Mouse (Mus musculus): ENCODE data around the gene Rpgrip1.

Rpgrip1 gene

DNA sequence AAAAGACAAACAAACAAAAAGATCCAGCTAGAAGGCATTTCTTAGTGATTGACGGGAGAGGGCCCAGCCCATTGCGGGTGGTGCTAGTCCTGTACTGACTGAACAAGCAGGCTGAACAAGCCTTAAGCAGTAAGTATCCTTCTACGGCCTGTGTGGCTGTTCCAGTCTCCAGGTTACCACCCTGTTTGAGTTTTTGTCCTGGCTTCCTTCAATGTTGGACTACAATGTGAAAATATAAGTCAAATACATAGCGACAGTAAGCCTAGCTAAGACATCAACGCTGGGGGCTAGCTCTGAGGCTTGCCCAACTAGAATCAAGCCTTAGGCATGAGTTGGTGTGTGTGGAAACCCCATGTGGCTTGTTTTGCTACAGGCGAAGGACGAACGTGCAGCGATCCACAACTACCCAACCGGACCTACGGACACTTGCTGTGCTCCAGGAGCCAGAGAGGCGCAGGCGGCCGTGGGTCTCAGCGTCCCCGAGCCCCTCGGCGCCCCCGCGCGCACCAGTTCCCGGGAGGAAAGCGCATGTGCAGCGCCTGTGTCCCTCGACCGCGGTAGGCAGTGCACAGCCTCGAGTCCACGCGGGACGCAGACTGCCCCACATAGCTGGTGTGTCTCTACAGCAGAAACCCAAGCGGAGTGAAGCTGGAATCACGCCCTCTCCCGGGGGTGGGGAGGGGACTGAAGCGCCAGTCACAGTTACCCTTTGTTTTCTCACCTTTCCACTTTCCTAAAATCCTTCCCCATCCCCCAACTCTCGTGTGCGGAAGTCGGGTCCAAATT lies 8.5 kb downstream of the Rpgrip1 start:
- peak; percentile 80 for DNase-seq (ENCODE audit: low spot score)

DNA sequence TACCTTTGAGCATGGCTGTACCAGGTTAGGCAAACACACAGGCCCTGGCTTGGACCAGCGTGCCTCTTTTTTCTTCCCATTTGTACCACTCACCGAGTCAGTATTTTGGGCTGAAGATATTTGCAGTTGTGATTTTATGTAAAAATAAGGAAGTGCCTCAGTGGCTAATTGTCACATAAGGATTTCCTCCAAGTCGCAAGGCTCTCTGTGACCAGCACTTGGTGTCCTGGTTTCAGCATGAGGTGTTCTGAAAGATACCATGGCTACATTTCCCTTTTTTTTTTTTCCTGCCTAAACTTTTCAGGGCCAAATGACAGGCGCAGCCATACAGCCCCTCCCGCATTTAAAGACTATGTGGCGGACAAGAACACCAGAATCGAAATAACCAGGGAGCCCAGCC lies 9.7 kb downstream of the Rpgrip1 start:
- DNase-seq (ENCODE audit: low spot score): no peak

DNA sequence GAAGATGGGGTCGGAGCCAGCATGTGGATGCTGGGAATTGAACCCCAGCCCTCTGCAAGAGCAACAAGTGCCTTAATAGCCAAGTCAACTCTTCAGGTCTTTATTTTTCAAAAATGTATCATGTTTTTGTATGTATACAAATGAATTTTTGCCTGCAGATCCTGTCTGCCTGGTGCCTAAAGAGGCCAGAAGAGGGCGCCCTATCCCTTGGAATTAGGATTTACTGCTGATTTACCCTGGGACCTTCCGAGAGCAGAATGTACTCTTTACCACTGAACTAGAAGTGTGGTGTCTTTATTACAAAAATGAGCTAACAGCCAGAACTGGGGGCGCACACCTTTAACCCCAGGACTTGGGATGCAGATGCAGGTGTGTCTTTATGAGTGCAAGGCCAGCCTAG lies 13.4 kb downstream of the Rpgrip1 start:
- DNase-seq (ENCODE audit: low spot score): peak; percentile 88

DNA sequence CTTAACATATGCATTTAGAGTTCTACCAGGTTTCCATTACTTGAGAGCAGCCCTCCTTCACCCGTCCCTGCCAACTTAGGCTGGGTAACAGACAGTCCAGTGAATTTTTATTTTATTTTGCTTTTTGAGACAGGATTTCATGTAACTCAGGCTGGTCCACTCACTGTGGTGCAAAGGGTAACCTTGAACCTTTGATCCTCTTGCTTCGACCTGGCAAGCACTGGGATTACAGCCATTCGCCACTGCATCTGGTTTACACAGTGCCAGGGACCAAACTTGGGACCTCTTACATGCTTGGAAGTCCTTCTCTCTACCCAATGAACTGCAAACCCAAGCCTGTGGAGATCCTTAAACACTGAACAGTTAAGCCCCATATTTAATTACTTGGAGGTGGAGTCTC lies 14.1 kb downstream of the Rpgrip1 start:
- DNase-seq (ENCODE audit: low spot score): no peak

DNA sequence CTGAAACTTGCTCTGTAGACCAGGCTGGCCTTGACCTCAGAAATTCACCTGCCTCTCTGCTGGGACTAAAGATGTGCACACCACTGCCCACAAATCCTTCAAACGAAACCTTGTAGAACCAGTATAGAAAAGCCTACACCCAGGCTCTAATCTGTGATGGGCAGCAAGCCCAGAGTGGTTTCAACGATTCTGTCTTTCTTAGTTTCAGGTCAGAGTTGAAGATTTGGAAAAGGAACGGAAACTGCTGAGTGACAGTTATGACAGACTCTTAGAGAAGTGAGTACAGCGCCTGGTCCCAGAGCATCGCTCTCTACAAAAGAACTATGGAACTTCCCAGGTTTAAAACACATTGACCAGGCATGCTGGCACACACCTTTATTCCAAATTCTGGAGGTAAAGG lies 23.1 kb downstream of the Rpgrip1 start:
- no peak for DNase-seq (ENCODE audit: low spot score)

DNA sequence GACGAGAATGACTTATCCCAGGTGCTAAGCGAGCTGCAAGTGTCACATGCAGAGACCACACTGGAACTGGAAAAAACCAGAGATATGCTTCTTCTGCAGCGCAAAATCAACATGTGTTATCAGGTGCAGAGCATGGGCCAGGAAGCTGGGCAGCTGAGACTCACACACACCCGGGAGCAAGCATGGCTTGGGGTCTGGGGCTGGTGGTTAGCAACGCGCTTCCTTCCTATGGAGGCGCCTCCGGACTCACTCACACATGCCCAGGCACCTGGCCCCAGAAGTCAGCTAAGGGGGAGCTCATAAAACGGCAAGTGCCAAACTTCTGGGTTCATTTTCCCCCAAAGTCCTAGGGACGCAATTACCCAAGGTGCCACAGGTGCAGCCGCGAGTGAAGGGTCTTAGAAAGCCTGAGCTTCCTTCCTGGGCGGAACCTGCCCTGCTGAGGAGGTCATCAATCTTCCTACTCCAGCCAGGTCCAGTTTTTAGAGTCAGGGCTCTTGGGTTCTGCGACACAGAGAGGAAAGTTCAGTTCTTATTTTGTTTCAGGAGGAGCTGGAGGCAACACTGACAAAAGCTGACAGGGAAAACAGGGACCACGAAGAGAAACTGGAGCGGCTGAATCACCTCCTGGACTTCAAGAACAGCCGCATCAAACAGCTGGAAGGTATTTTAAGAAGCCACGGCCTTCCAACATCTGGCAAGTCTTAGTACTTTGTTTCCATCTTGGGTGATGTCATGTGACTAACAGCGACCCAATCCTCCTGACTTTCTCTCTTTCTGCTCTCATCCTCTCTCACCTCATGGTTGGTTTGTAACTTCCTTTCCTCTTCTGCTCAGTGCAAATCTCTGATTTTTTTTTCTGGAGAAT lies 30.3 kb downstream of the Rpgrip1 start:
- peak; percentile 13 for DNase-seq (ENCODE audit: low spot score)

DNA sequence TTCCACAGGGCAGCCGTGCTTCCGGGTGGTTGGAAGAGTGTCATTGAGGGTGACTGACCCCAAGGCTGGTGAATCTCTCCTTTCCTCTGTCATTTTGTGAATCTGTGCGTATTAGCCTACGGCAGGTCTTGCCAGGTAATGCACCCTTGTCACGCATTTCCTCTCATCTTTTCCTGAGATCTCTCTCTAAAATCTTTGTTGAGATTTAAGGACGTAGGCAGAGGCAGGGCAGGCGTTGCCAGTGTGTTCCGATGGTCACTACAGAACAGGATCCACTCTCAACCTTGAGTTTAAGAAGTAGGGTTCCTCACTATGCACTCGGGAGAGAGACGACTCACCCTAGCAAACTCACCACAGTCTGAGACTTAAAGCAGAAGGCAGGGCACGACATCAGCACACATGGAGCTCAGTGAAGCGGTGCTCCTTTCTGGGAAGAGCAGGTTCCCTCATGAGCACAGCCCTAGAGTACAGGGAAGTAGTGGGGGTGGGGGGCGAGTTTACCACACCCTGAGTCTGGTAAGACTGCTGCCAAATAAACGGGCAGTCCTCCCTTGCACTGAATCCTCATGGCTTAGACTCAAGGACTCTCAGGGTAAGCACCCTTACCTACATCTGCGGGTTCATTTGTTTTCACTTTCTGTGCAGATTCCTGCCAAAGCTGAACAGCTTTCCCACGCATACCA lies 31.1 kb downstream of the Rpgrip1 start:
- DNase-seq (ENCODE audit: low spot score): no peak

DNA sequence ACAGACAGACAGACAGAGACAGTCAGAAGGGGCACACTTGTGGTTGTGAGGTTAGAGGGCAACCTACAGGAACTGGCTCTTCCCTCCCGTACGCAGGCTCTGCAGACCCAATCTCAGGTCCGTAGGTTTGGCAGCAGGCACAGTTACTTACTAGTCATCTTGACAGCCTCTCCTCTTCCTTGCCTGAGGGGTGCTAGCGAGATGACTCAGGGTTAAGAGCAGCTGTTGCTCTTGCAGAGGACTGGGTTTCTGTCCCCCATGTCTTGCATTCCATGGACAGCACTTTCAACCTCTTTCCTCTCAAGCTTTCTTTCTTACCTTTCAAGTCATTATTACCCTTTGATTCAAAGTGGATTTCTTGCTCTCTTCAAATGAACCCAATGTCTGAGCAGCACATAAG lies 33.7 kb downstream of the Rpgrip1 start:
- no peak for DNase-seq (ENCODE audit: low spot score)

DNA sequence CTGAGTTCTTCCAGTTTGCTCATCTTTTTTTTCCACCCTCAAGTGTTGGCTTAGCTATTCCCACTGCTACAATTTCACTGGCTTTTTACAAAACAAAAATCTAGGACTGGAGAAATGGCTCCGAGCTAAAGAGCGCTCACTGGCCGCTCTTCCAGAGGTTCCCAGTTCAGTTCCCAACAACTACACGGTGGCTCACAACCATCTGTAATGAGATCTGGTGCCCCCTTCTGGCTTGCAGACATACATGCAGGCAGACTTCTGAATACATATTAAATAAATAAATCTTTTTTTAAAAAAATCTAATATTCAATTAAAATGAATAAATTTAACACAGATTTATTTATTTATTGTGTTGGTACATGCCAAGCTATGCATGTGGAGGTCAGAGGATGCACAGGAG lies 36.0 kb downstream of the Rpgrip1 start:
- peak; percentile 45 for DNase-seq (ENCODE audit: low spot score)

DNA sequence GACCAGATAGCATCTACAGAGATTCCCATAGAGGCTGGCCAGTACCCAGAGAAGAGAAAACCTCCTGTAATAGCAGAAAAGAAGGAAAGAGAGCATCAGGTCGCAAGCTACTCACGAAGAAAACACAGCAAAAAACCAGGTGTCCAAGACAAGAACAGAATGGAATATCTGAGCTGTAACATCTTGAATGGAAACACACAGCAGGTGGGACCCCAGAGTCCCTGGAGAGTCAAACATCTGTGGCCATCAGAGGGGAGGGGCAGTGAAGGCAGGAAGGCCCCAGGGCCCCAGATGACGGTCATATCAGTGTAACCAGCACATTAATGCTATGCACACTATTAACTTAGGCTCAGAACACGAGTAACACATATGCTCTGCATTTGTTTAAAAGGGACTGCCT lies 39.4 kb downstream of the Rpgrip1 start:
- DNase-seq (ENCODE audit: low spot score): no peak

DNA sequence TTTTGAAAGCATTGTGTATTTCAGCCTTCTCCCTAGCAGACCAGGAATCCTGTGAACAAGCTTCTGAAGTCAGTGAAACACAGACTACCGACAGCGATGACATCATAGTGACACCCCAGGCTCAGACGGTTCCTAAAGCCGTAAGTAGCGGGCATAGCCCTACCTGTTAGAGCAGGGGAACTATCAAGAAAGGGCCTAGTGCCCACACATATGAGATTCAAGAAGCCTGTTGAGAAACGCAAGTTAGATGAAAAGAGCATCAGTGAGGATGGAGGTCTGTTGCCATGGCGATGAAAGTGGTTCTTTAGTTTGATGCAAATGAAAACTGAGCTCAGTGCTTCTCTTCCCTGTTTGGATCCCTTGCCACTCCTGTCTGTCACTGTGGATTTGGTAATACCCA lies 41.7 kb downstream of the Rpgrip1 start:
- peak; percentile 37 for DNase-seq (ENCODE audit: low spot score)

DNA sequence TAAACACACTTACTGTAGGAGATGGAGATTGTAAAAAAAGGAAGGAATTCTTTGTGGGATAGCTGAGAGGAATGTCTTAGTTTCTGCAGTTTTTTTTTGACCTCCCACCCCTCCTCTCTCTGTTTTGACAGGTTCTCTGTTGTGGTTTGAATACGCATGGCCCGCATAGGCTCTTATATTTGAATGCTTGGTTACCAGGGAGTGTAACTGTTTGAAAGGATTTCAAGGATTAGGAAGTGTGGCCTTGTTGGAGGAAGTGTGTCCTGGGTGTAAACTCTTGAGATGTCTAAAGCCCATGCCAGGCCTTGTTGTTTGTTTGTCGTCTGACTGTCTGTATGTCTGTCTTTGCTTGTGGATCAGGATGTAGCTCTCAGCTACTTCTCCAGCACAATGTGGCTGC lies 42.1 kb downstream of the Rpgrip1 start:
- DNase-seq (ENCODE audit: low spot score): no peak

DNA sequence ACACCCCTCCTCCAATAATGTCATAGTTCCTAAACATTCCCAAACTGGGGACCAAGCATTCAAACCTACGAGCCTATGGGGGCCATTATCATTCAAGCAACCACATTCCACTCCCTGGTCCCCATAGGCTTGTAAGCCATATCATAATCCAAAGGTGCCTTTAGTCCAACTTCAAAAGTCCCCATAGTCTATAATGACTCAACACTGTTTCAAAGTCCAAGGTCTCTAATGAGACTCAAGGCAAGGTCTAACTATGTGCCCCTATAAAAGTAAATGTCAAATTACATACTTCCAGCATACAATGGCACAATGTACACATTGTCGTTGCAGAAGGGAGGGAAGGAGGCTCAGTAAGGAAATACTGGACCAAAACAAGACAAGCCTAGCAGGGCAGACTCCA lies 44.5 kb downstream of the Rpgrip1 start:
- no peak for DNase-seq (ENCODE audit: low spot score)

DNA sequence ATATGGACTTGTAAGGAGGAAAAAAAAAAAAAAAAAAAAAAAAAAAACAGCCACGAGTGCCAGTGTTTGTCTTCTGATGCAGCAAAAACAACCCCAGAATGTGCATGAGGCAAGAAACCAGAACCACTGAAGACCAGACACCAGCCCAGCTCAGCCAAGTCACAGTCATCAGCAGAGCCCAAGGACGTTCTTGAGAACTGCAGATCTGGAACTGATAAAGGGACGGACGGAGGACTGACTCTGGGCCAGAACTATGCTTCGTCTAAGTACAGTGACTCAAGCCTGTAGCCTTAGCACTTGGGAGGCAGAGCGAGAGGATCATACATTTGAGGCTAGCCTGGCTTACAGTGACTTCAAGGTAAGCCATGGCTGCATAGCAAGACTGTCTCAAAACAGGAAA lies 50.4 kb downstream of the Rpgrip1 start:
- DNase-seq (ENCODE audit: low spot score): no peak

DNA sequence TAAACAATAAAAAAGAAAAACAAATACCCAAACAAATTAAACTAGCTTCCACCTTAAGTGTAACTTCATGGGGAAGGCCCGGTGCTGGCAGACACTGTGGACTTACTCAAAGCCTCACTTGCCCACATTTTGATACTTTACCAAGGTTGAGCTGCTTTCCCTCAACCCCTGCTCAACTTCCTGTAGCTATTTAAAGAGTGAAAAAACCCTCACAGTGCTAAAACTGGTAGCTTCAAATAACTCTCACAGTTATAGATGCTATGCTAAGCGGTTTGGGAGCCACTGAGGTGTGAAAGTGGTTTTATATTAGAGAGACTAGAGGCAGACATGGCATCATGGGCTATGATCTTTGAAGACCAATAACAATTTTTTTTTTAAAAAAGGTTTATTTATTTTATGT lies 56.1 kb downstream of the Rpgrip1 start:
- no peak for DNase-seq (ENCODE audit: low spot score)

DNA sequence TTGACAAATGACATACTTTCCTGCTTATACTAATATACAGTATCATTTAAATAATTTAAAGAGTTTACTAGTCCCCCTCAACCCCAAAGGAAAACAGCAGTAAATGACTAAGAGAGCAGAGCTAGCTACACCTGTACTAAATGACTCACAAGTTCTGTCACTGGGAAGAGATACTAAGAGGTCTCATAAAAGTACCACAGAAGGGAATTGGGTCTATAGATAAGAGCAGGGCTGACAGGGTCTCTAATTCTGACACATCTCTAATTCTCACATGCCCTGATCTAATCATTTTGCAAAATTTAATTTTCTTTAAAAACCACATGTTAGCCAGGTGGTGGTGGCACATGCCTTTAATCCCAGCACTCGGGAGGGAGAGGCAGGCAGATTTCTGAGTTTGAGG lies 78.3 kb downstream of the Rpgrip1 start:
- no peak for DNase-seq (ENCODE audit: low spot score)

DNA sequence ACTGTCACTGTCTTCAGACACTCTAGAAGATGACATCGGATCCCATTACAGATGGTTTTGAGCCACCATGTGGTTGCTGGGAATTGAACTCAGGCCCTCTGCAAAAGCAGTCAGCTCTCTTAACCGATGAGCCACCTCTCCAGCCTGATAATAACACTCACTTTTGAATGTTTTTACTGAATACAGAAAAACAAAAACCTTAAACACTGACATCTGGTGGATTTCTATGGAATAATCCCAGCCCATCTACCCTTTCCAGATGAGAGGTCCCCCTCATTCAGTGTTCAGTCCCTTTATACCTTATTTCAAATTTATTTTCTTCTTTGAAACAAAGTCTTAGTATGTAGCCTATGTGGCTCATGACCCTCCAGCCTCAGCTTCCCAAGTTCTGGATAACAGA lies 79.0 kb downstream of the Rpgrip1 start:
- DNase-seq (ENCODE audit: low spot score): peak; percentile 13

DNA sequence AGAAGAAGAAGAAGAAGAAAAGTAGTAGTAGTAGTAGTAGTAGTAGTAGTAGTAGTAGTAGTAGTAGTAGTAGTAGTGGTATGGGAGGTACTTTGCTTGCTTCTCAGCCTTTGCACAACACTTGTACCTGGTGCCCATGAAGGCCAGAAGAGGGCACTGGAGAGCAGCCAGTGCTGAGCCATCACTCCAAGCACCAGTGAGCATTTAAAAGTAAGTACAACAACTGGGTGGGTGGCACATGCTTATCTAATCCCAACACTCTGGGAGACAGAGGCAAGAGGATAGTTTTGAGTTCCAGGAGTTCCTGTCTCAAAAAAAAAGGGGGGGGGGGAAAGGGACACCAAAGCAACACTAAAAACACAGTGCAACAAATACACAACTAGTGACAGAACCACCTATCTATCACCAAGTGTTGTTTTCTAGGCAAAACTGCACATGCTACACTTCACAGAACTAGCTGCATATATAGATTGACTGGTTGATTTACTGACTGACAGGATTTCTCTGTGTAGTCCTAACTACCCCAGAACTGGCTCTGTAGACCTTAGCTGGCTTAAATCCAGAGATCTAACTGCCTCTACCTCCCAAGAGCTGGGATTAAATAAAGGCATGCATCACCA lies 80.3 kb downstream of the Rpgrip1 start:
- peak; percentile 60 for DNase-seq (ENCODE audit: low spot score)

DNA sequence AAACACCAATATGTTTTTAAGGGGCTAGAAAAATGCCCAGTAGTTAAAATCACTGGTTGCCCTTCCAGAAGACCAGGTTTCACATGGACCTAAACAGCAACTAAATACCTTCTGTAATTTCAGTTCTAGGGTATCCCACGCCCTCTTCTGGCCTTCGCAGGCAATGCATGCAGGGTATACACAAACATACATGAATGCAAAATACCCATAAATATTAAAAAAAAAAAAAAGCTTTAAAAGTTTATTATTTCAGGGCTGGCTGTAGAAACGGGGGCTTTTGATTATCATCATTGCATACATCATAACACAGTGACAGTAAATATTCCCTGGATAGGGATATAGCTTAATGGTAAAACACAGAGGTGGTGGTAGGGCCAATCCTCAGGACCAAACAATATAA lies 85.2 kb downstream of the Rpgrip1 start:
- DNase-seq (ENCODE audit: low spot score): peak; percentile 82

DNA sequence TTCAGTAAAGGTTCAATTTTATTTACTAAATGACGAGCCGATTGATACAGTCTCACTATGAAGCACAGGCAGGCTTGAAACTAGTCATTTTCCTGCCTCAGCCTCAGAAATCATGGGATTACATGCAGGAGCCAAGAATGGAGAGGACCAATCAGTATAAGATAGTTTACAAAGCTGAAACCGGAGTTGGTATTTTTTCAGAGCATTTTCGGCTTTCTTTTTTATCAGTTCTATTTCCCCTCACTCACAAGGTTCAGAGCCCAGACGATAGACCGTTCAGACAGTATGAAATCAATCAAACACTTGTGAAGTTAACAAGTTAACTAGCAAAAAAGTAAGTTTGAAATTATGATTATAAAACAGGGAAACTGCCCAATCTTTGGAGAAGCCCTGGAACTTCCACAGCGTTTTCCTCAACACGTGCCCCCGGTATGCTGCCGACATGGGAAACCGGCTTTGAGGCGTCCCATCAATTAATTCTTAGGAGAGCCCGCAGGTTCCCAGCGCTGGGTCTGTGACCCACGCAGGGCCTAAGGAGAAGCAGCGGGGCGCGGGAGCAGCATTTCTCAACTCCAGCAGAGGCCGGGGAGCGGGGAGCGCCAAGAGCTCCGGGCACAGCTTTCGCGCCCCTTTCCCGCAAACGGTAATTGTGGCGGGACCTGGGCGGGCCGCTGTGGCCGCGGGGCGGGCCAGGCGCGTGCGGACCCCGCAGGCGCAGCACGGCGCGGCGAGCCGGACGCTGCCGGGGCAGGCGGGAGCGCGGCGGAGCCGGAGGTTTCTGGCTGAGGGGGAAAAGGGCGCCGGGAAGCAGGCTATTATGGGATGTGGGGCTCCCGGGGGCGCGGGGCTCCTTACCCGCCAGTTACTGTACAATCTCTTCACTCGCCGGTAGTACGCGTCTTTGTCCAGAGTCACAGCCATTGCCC lies 86.0 kb downstream of the Rpgrip1 start:
- DNase-seq (ENCODE audit: low spot score): peak; percentile 50

DNA sequence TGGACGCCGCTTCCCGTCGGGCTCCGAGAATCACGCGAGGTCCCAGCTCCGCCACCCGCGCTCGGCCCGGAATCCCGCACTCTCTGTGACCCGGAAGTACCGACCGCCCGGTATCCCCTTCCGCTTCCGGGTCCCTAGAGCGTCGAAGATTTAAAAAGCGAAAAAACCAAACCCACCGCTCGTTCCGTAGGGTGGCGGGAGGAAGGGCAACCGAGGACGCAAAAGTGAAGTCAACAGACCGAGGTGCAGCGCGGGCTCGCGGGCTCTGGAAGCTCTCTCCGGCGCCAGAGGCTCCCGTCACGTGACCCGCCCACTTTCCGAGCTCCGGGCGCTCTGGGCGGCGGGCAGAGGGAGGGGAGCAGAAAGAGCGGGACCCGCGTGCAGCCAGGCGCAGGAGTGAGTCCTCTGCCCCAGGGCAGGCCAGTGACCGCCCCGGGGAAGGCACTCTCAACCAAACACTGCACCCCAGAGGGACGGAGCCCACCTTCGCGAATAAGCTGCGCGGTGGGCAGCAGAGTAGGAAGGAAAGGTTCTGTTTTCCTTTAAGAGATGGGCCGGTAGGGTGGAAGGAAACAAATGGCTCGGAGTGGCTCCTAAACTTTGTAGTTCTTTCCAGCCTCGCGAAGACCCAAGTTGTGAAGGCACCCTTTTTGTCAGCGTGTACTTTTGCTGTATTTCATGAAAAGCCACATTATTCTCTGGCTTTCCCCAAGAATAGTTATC lies 86.8 kb downstream of the Rpgrip1 start, which contains the start of gene Supt16:
Gene Supt16, minus strand, starts transcription at position 261 of the 723 bp plus-strand sequence.
- peak; percentile 92 for DNase-seq (ENCODE audit: low spot score)
